Mouse (Mus musculus): ENCODE measurements around the gene Eva1c.
"Not testable (repeated sequence)": the region's sequence is repeated elsewhere in the genome, so short reads cannot be mapped to it uniquely, and the experiment has no call there.

Gene Eva1c

DNA sequence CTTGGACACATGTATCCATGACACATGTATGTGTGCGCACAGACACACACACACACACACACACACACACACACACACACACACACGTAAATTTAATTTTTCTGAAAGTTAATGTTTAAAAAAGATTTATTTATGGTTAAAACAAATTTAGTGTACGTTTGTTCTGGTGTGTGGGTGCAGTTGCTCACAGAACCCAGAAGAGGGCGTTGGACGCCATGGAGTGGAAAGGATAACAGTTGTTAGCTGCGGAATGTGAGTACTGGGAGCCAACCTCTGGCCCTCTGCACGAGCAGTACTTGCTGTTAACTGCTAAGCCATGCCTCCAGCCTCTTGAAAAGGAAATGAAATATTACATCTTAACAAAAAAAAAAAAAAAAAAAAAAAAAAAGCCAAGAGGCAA, at the start of gene Eva1c:
Eva1c (plus strand) TSS at position 263 of the 400 bp plus-strand sequence.
- DNase-seq (ENCODE audit: low spot score in 2 of 2) = no peak

GRCm38 (mm10) chr16:90779783-90780182, 46.7 kb upstream of the Eva1c start:
- no peak for DNase-seq (ENCODE audit: low spot score in 2 of 2)

DNA sequence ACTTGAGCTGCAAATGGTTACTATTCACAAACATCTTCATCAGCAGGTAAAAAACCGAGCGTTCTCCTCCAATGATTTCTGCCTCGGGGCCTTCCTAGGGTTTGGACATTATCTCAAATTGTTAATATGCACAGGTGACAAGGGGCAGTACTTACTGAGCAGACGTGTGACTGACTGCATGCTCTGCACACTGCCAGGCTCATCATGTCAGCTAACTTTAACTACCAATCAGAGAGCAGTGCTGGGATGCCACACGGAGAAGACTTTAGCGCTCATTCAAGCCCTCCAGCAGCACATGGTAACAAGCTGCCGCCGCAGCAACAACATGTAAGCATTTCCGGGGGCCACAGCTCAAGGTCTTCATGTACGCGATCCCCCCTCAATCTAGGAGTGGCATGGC, 43.2 kb upstream of the Eva1c start:
- DNase-seq (ENCODE audit: low spot score in 2 of 2) = no peak

DNA sequence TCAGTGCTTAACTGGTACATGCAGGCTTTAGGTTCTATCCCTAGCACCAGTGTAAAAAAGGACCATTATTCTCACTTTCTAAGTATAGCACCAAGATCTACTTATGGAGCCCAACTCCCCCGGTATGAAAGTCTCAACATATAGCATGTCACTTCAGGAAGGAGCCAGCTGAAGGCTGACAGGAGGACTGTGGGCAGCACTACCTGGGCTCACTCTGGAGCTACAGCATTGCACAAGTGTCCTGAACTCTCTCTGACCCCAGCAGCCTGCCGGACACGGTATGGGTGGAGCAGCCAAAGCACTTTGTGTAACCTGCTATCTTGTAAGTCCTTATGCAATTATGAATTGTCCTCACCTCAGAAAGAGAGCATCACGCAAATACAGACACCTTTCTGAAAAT, 41.3 kb upstream of the Eva1c start:
- DNase-seq (ENCODE audit: low spot score in 2 of 2) = no peak

DNA sequence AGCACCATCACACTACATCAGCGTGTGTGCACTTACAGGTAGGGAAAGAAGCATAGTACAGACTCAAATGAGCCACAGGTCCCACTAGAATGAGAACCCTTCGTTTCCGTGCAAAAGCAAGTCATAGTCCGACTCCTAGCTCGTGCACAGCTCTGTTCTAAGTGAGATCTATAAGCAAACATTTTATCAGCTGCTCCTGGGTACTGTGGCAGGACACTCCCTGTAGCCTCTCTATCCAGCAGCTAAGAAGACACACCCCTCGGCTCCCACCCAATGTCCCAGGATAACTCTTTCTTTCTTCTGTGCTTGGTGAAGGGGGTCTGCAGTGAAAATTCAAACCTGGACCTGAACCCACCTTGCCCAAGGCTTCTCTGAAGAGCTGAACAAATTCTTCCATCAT, 37.9 kb upstream of the Eva1c start:
- DNase-seq (ENCODE audit: low spot score in 2 of 2) = no peak

DNA sequence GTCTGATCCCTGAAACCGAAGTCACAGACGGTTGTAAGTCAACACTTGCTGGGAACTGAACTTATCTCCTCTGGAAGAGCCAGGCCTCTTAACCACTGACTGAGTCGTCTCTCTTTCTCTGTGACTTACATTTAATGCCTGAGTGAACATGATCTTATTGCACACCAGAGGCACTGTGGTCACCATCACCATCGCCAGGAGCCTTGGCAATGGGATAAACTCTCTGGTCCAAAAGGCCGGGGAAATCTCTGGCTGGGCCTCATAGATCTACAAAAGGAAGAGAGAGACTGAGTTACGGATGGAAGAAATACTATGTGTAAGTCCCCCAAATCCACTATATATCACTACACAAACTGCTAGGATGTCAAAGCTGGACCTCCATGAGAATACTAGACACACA, 35.6 kb upstream of the Eva1c start:
- no peak for DNase-seq (ENCODE audit: low spot score in 2 of 2)

DNA sequence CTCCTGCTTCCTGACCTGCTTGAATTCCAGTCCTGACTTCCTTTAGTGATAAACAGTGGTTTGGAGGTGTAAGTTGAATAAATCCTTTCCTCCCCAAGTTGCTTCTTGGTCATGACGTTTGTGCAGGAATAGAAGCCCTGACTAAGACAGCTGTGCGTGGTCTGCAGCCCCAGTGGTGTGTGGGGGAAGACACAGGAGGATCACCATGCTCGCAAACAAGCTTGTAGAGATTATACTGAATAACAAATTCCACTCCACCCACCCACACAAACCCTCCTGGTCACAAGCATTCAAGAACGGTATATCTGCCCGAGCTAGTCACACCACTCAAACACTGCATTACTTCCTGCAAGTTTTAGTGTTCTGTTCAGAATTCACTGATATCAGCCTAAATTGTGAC, 34.5 kb upstream of the Eva1c start:
- no peak for DNase-seq (ENCODE audit: low spot score in 2 of 2)

- DNase-seq (ENCODE audit: low spot score in 2 of 2) = no peak
Observed at GRCm38 (mm10) chr16:90792500-90792899, 34.0 kb upstream of the Eva1c start.

GRCm38 (mm10) chr16:90794708-90795107, 31.8 kb upstream of the Eva1c start:
- DNase-seq (ENCODE audit: low spot score in 2 of 2) = no peak

DNA sequence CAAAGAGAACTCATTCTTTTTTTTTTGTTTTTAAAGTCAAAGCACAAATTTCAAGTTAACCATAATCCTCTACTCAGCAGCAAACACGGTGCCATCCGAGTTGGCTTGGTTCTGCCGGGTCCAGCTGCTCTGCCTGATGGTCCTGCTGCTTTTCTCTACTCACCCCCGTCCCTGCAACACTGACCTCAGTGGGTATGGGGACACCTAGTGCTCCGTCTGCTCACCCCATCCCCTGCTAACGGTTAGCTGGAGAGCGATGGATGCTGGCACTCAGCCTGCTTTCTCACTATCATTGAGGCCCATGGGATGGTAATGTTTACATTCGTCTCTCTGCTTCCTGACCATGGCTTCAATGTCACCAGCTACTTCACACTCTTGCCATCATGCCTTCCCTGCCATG, 28.1 kb upstream of the Eva1c start:
- DNase-seq (ENCODE audit: low spot score in 2 of 2) = no peak

DNA sequence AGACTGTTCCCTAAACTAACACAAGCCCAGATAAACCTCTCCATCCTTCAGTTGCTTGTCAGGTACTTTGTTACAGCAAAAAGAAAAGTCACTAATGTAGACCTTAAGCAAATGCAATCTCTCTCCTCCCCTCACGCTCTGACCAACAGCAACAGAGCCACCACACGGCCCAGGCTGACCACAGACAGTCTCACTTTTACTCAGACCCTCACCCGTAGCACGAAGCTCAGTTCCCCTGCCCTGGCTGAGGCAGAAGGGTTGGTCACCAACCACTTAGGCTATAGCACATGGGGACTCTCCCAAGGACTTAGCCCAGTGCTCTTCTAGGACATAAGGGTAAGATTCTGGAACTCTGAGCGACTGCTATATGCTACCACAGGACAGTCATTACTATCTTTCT, 27.7 kb upstream of the Eva1c start:
- no peak for DNase-seq (ENCODE audit: low spot score in 2 of 2)

DNA sequence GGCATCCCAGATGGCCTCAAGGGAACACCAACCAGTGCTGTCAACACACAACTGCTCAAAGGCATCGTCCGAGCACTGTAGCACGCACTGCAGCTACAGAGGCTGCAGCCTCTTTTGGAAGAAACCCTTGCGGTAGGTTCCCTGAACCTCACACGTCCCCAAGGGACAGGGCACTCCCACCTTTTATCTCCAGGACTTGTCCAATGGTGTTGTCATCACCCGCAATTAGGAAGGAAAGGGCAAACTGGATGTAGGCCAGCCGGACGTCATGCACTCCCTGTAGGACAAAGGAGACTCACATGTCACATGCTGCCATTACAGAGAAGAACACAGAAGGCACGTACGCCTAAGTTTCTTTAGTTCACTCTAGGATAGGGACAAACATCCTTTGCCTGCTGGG, 26.7 kb upstream of the Eva1c start:
- DNase-seq (ENCODE audit: low spot score in 2 of 2) = no peak

- no peak for DNase-seq (ENCODE audit: low spot score in 2 of 2)
Observed at GRCm38 (mm10) chr16:90801251-90801650, 25.3 kb upstream of the Eva1c start.

GRCm38 (mm10) chr16:90801928-90802327, 24.6 kb upstream of the Eva1c start:
- no peak for DNase-seq (ENCODE audit: low spot score in 2 of 2)

GRCm38 (mm10) chr16:90804466-90804865, 22.1 kb upstream of the Eva1c start:
- no peak for DNase-seq (ENCODE audit: low spot score in 2 of 2)

DNA sequence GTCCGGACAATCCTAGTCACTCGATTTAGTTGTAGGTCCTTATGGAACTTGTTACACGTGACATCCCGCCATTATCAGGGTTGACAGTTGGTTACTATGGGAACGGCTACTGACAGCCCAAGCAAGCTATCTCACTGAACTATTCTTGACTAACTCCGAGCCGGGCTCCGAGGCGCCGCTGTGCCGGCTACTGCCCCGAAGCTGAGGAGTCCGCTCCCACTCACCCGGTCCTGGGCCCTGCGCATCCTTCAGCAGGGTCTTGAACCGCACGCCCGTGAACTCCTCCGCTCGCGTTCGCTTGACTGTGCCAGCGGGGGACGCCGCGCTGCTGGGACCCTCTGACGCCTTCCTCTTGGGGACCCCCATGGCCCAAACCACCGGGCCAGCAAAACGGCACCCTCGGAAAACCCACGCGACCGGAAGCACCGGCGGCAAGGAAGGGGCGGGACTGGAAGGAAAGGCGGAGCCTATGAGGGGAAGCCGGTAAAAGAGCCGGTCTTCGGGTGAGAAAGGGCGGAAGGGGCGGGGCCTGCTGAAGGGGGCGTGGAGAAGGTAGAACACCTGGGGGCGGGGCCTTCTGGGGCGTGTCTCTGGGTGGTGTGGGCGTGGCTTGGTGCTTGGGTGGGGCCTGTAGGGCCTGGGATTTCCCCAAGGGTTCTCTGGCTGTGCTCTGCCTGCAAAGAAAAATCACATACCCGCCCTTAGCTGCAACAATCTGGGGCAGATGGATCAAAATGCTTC, 16.4 kb upstream of the Eva1c start, which contains the start of gene Urb1:
Urb1 (minus strand) TSS at position 439 of the 741 bp plus-strand sequence.
- DNase-seq (ENCODE audit: low spot score in 2 of 2) = peak; percentile 98 to 100

DNA sequence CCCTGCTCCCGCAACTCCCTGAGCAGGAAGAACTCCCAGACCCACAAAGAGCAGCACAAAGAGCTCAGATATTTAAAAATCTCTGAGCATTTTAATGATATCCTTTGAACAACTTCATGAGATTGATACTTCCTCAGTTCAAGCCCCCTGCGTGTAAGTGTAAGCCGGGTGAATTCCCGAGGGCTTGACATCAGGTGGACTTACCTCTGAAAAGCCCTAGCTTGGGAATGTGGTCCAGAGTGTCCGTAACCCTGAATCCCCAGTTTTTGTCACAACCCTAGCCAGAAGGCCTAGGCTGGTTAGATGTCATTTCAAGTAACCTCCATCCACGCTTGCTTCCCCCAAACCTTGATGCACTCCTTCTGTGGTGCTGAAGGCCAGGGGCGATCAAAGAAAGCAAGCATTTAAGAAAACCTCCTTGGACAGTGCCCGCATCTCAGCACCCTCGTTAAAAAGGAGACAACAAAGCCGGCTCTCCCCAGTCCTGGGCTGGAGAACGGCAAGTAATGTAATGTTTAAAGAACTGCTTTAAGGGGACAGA, 15.7 kb upstream of the Eva1c start:
- DNase-seq (ENCODE audit: low spot score in 2 of 2) = no peak

DNA sequence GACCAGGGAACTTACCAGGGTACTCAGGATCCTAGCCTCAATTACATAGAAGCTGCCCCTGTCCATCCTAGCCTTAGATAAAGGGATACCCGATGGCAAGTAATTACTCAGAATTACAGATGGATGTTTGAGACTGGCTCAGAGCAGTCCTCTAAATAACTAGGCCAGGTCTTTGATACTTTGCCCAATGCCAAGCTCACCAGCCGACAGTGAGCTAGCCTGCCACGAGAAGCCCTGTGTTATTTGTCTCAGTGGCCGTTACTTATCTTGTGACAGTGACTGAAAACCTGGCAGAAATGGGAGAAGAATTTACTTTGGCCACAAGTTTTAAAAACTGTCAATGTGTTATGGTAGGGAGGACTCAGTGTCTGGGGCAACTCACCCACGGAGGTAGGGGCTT, 14.4 kb upstream of the Eva1c start:
- DNase-seq (ENCODE audit: low spot score in 2 of 2) = no peak

DNA sequence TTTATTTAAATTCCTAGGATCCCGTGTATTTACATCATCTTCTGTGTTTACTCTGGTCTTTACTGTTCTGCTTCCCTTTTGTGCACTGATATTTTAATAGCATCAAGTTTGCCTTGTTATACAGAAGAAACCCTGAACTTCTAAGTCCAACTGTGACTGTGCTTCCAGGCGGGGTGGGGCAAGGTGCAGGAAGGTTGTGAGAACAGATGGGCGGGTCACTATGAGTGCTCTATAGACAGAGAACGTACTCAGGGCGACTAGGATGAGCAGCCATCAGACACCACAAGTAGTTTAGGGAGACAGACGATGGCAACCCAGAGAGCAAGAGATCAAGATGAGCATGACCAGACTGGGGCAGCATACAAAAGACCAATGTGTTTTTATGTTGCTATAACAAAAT, 6.2 kb upstream of the Eva1c start:
- no peak for DNase-seq (ENCODE audit: low spot score in 2 of 2)

DNA sequence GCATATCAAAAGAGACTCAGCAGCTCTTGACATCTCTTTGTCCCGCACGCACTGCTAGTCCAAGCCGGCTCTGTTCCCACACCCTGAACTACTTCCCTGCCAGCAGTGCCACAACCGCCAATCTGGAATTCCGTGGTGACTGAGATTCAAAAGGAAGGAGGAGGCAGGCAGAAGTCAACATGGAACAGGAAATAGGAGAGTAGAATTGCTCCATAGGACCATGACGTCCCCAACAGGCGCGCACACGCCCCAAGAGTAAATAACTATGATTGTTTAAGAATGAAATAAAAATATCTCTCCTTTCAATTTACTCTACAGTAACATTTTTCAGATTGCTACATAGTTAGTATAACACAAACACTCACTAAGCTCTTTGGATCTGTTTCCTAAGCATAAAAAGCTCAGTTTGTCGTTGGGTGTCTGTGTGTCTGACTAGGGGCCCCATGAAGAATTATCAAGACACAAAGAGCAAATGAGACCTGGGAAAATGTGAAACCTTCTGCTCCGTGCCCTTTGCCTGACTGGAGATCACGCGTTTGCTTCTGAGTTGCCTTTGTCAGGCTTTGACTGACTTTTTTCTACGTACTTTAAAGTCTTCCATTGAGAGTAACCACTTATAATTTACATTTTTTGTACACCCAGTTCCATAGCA, 5.3 kb upstream of the Eva1c start:
- no peak for DNase-seq (ENCODE audit: low spot score in 2 of 2)

DNA sequence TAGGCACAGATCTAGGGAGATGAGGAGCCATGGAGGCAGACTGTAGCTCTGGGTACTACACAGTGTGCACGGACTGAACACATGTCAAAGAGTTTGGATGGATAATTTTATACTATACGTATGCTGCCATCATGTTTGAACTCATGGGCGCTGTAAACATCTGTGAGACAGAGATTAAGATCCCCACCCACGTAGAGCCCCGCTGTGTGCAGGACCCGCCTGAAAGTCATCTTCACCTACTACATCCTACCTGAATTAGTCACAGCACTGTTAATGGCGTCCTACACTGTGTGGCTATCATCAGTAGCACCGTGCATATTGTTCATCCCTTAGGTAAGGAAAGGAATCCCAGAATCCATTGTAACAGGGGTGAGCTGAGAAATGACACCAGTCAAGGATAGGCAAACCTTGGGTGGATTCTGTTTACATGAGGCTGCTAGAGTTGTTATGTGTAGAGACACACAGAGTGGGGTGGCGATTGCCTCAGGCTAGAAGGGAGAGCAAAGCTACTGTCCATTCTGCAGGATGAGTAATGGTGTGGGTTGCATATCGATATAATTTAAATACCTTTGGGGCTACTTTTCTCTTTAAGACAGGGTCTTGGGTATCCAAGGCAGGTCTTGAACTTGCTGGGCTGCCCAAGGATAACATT, 4.1 kb upstream of the Eva1c start:
- DNase-seq (ENCODE audit: low spot score in 2 of 2) = no peak

DNA sequence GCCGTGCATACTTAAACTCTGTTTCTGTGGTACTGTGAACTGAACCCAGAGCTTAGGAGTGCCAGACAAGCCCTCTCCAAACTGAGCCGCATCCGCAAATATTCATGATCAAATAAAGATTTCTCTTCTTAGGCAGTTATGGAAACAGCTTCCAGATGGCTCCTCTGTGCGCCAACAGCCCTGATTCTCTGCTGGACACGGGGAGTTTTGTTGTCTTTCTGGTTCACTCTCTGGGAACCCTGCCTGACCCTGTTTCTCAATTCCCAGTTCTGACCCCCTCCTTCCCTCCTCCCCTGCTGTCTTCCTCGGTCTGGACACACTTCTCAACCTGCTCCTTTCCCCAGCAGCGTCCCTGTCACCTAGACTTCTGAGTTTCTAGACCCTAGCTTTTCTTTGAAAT, 3.5 kb upstream of the Eva1c start:
- DNase-seq (ENCODE audit: low spot score in 2 of 2) = no peak

DNA sequence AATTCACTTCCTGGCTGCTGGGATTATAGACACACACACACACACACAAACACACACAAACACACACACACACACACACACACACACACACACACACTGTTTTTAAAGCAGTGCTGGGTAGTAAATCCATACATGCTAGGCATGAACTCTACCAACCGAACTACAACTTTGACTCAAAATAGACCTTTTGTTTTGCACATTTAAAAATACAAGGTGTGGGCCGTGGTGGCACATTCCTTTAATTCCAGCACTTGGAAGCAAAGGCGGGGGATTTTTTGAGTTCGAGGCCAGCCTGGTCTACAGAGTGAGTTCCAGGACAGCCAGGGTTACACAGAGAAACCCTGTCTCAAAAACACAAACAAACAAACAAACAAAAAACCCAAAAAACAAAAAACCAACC, 2.5 kb upstream of the Eva1c start:
- DNase-seq (ENCODE audit: low spot score in 2 of 2) = not testable (repeated sequence)

All from spleen, postnatal 10 days (tissue).